Mouse (Mus musculus) MEL (cell line): ENCODE data around the gene Pold3. TPM values are rescaled to one million over a fixed set of nuclear protein-coding genes. Genes with fewer than 3 reads are reported as not detected.

Experiments
- DNase-seq: peaks from one replicate; pipeline ENCODE4 v3.0.0; 2011; ENCODE audit warnings: low read depth, low spot score
- H3K27ac ChIP-seq: 2 replicates; pipeline ENCODE4 v1.5.1; 2012; ENCODE audit warnings: low read depth, mild to moderate bottlenecking, control low read depth, low read length, moderate library complexity; ENCODE audit not compliant: control insufficient read depth
- H3K27me3 ChIP-seq, 2 experiments: fragments of 150-350 bp in 1 of 2; sonication (generic) in 1 of 2; 2 replicates each; pipeline ENCODE4 v1.6.1; 2012; ENCODE audit warnings: low read length in 2 of 2, mild to moderate bottlenecking in 2 of 2, improper control_type of control experiment in 1 of 2, moderate library complexity in 1 of 2; ENCODE audit not compliant: insufficient read depth in 2 of 2, control insufficient read depth in 1 of 2
- H3K36me3 ChIP-seq, 2 experiments: 2 replicates each; pipeline ENCODE4 v1.6.1; 2012 to 2014; ENCODE audit warnings: low read length in 2 of 2, improper control_type of control experiment in 1 of 2, inconsistent platforms in 1 of 2, mild to moderate bottlenecking in 1 of 2; ENCODE audit not compliant: insufficient read depth in 2 of 2, control insufficient read depth in 1 of 2
- H3K4me1 ChIP-seq, 2 experiments: fragments of 150-350 bp in 1 of 2; sonication (generic) in 1 of 2; 2 replicates each; pipeline ENCODE4 v1.6.1; 2012; ENCODE audit warnings: low read length in 2 of 2, improper control_type of control experiment in 1 of 2, mild to moderate bottlenecking in 1 of 2; ENCODE audit not compliant: insufficient read depth in 2 of 2, control insufficient read depth in 1 of 2
- H3K4me3 ChIP-seq, 2 experiments: fragments of 150-350 bp in 1 of 2; sonication (generic) in 1 of 2; 2 replicates each; pipeline ENCODE4 v1.5.1; 2012; ENCODE audit warnings: low read depth in 2 of 2, low read length in 2 of 2, mild to moderate bottlenecking in 2 of 2, moderate library complexity in 2 of 2, control low read depth in 1 of 2, improper control_type of control experiment in 1 of 2; ENCODE audit not compliant: control insufficient read depth in 1 of 2, insufficient read depth in 1 of 2
- H3K79me2 ChIP-seq: 2 replicates; pipeline ENCODE4 v1.6.1; 2012; ENCODE audit warnings: mild to moderate bottlenecking, low read length, moderate library complexity; ENCODE audit not compliant: control insufficient read depth, poor library complexity, insufficient read depth
- H3K9ac ChIP-seq: 2 replicates; pipeline ENCODE4 v1.6.1; 2012; ENCODE audit warnings: low read depth, mild to moderate bottlenecking, control low read depth, low read length, moderate library complexity; ENCODE audit not compliant: control insufficient read depth, poor library complexity, severe bottlenecking
- H3K9me3 ChIP-seq: fragments of 150-350 bp; sonication (generic); replicated peaks from 2 replicates; pipeline ENCODE4 v1.6.1; 2012; ENCODE audit warnings: mild to moderate bottlenecking, low read length, improper control_type of control experiment, moderate library complexity; ENCODE audit not compliant: insufficient read depth
- CHD2 ChIP-seq: IDR thresholded peaks from 2 replicates; pipeline ENCODE4 v1.6.1; 2011; ENCODE audit warnings: low read length, improper control_type of control experiment
- CTCF ChIP-seq, 3 experiments: IDR thresholded peaks in 2 of 3; conservative IDR thresholded peaks in 1 of 3; 2 replicates each; pipeline ENCODE4 v1.5.1; 2011 to 2012; ENCODE audit warnings: low read length in 3 of 3, low read depth in 2 of 3, mild to moderate bottlenecking in 2 of 3, improper control_type of control experiment in 1 of 3, inconsistent platforms in 1 of 3, mixed read lengths in 1 of 3, moderate library complexity in 1 of 3; ENCODE audit not compliant: control insufficient read depth in 1 of 3, insufficient read depth in 1 of 3, poor library complexity in 1 of 3, severe bottlenecking in 1 of 3
- E2F4 ChIP-seq: IDR thresholded peaks from 2 replicates; pipeline ENCODE4 v1.6.1; 2011; ENCODE audit warnings: low read depth, low read length, improper control_type of control experiment, borderline replicate concordance
- EP300 ChIP-seq, 2 experiments: IDR thresholded peaks; 2 replicates each; pipeline ENCODE4 v1.6.1; 2011; ENCODE audit warnings: improper control_type of control experiment in 2 of 2, low read length in 2 of 2, low read depth in 1 of 2, mild to moderate bottlenecking in 1 of 2
- ETS1 ChIP-seq: IDR thresholded peaks from 2 replicates; pipeline ENCODE4 v1.6.1; 2012; ENCODE audit warnings: low read depth, mild to moderate bottlenecking, inconsistent platforms, low read length, improper control_type of control experiment, moderate library complexity
- GABPA ChIP-seq: IDR thresholded peaks from 2 replicates; pipeline ENCODE4 v1.6.1; 2012; ENCODE audit warnings: low read depth, mild to moderate bottlenecking, inconsistent platforms, low read length, improper control_type of control experiment, moderate library complexity
- KAT2A ChIP-seq: conservative IDR thresholded peaks from 2 replicates; pipeline ENCODE4 v1.6.1; 2012; ENCODE audit warnings: low read depth, low read length, improper control_type of control experiment, inconsistent platforms
- MAX ChIP-seq: IDR thresholded peaks from 2 replicates; pipeline ENCODE4 v1.6.1; 2011; ENCODE audit warnings: low read length, improper control_type of control experiment
- MAZ ChIP-seq: IDR thresholded peaks from 2 replicates; pipeline ENCODE4 v1.6.1; 2012; ENCODE audit warnings: low read depth, mild to moderate bottlenecking, inconsistent platforms, low read length, improper control_type of control experiment
- MYB ChIP-seq: IDR thresholded peaks from 2 replicates; pipeline ENCODE4 v1.6.1; 2011; ENCODE audit warnings: mild to moderate bottlenecking, low read depth, low read length, improper control_type of control experiment
- MYC ChIP-seq: IDR thresholded peaks from 2 replicates; pipeline ENCODE4 v1.6.1; 2011; ENCODE audit warnings: low read depth, mild to moderate bottlenecking, low read length, improper control_type of control experiment, moderate library complexity
- NRF1 ChIP-seq: IDR thresholded peaks from 2 replicates; pipeline ENCODE4 v1.6.1; 2014; ENCODE audit warnings: low read depth, mild to moderate bottlenecking, inconsistent platforms, low read length, improper control_type of control experiment, moderate library complexity; ENCODE audit not compliant: poor library complexity, insufficient read depth, severe bottlenecking
- POLR2A ChIP-seq, 2 experiments: IDR thresholded peaks; 2 replicates each; pipeline ENCODE4 v1.6.1; 2011 to 2012; ENCODE audit warnings: low read length in 2 of 2, mild to moderate bottlenecking in 2 of 2, control low read depth in 1 of 2, improper control_type of control experiment in 1 of 2, low read depth in 1 of 2, moderate library complexity in 1 of 2; ENCODE audit not compliant: control insufficient read depth in 1 of 2, insufficient read depth in 1 of 2, poor library complexity in 1 of 2
- RAD21 ChIP-seq: IDR thresholded peaks from 2 replicates; pipeline ENCODE4 v1.6.1; 2011; ENCODE audit warnings: mild to moderate bottlenecking, low read depth, low read length, improper control_type of control experiment
- RCOR1 ChIP-seq: IDR thresholded peaks from 2 replicates; pipeline ENCODE4 v1.6.1; 2012; ENCODE audit warnings: low read depth, mild to moderate bottlenecking, inconsistent platforms, low read length, improper control_type of control experiment
- SIN3A ChIP-seq: IDR thresholded peaks from 2 replicates; pipeline ENCODE4 v1.6.1; 2012; ENCODE audit warnings: low read length, improper control_type of control experiment, inconsistent platforms
- TAL1 ChIP-seq: IDR thresholded peaks from 2 replicates; pipeline ENCODE4 v1.6.1; 2012; ENCODE audit warnings: mild to moderate bottlenecking, inconsistent platforms, low read length, moderate library complexity, mixed read lengths
- TBP ChIP-seq: IDR thresholded peaks from 2 replicates; pipeline ENCODE4 v1.8.0; 2011; ENCODE audit warnings: low read depth, low read length, improper control_type of control experiment
- TCF12 ChIP-seq: IDR thresholded peaks from 2 replicates; pipeline ENCODE4 v1.6.1; 2014; ENCODE audit warnings: low read depth, mild to moderate bottlenecking, inconsistent platforms, low read length, improper control_type of control experiment, moderate library complexity
- UBTF ChIP-seq: IDR thresholded peaks from 2 replicates; pipeline ENCODE4 v1.6.1; 2012; ENCODE audit warnings: low read depth, mild to moderate bottlenecking, inconsistent platforms, low read length, improper control_type of control experiment, moderate library complexity, borderline replicate concordance; ENCODE audit not compliant: insufficient read depth
- USF2 ChIP-seq, 2 experiments: IDR thresholded peaks; 2 replicates each; pipeline ENCODE4 v1.6.1; 2011 to 2012; ENCODE audit warnings: improper control_type of control experiment in 2 of 2, low read length in 2 of 2, borderline replicate concordance in 1 of 2, inconsistent platforms in 1 of 2, low read depth in 1 of 2, mild to moderate bottlenecking in 1 of 2; ENCODE audit not compliant: insufficient read depth in 1 of 2
- ZKSCAN1 ChIP-seq: IDR thresholded peaks from 2 replicates; pipeline ENCODE4 v1.6.1; 2012; ENCODE audit warnings: low read depth, mild to moderate bottlenecking, inconsistent platforms, low read length, improper control_type of control experiment, moderate library complexity
- ZMIZ1 ChIP-seq: IDR thresholded peaks from 2 replicates; pipeline ENCODE4 v1.6.1; 2012; ENCODE audit warnings: low read depth, mild to moderate bottlenecking, inconsistent platforms, low read length, improper control_type of control experiment, moderate library complexity
- ZNF384 ChIP-seq: IDR thresholded peaks from 2 replicates; pipeline ENCODE4 v1.6.1; 2012; ENCODE audit warnings: low read depth, mild to moderate bottlenecking, inconsistent platforms, low read length, improper control_type of control experiment
- polyA plus RNA-seq, 2 experiments: library from polyadenylated mRNA; stranded (reverse) in 1 of 2; unstranded in 1 of 2; fragments of >175 nt in 1 of 2; fragments of >200 nt in 1 of 2; gene quantifications; 2 replicates each; pipeline versions ENCODE4 v1.2.1 to v1.2.4; 2012; ENCODE audit warnings: low replicate concordance in 2 of 2, low read depth in 1 of 2; ENCODE audit not compliant: insufficient read length in 2 of 2, insufficient read depth in 1 of 2, missing spikeins in 1 of 2
- total RNA-seq: library from RNA; depleted of rRNA; stranded (reverse); fragments of 300-350 nt; gene quantifications from 2 replicates; pipeline ENCODE4 v1.2.3, GENCODE M21; 2012

The Pold3 gene
- total and polyA plus RNA-seq, 3 experiments, result 67.6 to 98.1 TPM; not detected in 1

DNA sequence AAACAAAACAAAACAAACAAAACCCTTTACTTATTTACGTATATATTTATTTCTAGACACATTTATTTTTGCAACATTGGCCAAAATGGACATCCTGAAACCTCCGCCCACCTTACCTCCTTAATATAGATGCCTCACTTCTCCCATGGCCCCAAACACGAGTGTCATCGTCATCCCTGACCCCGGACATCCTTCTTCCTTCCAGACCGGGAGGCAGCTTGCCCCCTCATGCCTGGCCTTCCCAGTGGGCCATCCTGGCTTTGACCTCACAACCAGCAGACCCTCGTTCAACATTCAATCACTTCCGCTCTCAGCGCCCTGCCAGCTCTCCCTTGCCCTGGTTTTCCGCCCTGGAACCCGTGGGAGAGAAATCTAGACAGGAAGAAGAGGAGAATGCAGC, 29.3 kb upstream of the Pold3 start:
- DNase-seq, result no peak
- H3K4me1 ChIP-seq, result no peaks in the 10 kb centered on the region
- no peaks in the 10 kb centered on the region for H3K79me2 ChIP-seq
- no peak overlapping the region for H3K4me3 ChIP-seq
- no peak overlapping the region for H3K9ac ChIP-seq
- H3K9me3 ChIP-seq, result no peaks in the 10 kb centered on the region
- H3K27me3 ChIP-seq, result peaks cover 8 to 13% of the 10 kb centered on the region in 2 experiments
- no peaks in the 10 kb centered on the region for H3K36me3 ChIP-seq
- no peak overlapping the region for H3K27ac ChIP-seq
- TF ChIP-seq RAD21 (no peak), SIN3A (no peak), NRF1 (no peak), GABPA (no peak), ZKSCAN1 (no peak), CHD2 (no peak), MYC (no peak), ZNF384 (no peak), CTCF (IDR thresholded peaks at IDR 0.05 in 2 of 3, conservative IDR thresholded peaks at IDR 0.05 in 1 of 3; ENCODE audit: control insufficient read depth in 1 of 3, insufficient read depth in 1 of 3, low read depth in 2 of 3, low read length in 3 of 3, poor library complexity in 1 of 3, severe bottlenecking in 1 of 3) (no peak), POLR2A (IDR thresholded peaks at IDR 0.05; ENCODE audit: control insufficient read depth in 1 of 2, insufficient read depth in 1 of 2, low read depth in 1 of 2, low read length in 2 of 2, poor library complexity in 1 of 2) (no peak), MAZ (no peak), MYB (no peak), ETS1 (no peak), TAL1 (no peak), EP300 (IDR thresholded peaks at IDR 0.05; ENCODE audit: low read depth in 1 of 2, low read length in 2 of 2) (no peak), MAX (no peak), RCOR1 (no peak), TBP (no peak), USF2 (IDR thresholded peaks at IDR 0.05; ENCODE audit: borderline replicate concordance in 1 of 2, insufficient read depth in 1 of 2, low read depth in 1 of 2, low read length in 2 of 2) (no peak)

GRCm38 (mm10) chr7:100150086-100150485, 28.7 kb upstream of the Pold3 start:
- DNase-seq, result no peak
- peaks cover 9 to 13% of the 10 kb centered on the region in 2 experiments for H3K27me3 ChIP-seq
- H3K9me3 ChIP-seq, result no peaks in the 10 kb centered on the region
- H3K36me3 ChIP-seq, result no peaks in the 10 kb centered on the region
- no peak overlapping the region for H3K4me3 ChIP-seq
- H3K27ac ChIP-seq, result no peak overlapping the region
- no peak for TF ChIP-seq USF2 (IDR thresholded peaks at IDR 0.05; ENCODE audit: borderline replicate concordance in 1 of 2, insufficient read depth in 1 of 2, low read depth in 1 of 2, low read length in 2 of 2)
- TF ChIP-seq ZMIZ1, result no peak
- TF ChIP-seq ZNF384, result no peak
- no peak for TF ChIP-seq UBTF
- TF ChIP-seq E2F4, result no peak
- no peak for TF ChIP-seq EP300 (IDR thresholded peaks at IDR 0.05; ENCODE audit: low read depth in 1 of 2, low read length in 2 of 2)
- no peak for TF ChIP-seq TCF12
- no peak for TF ChIP-seq CTCF (IDR thresholded peaks at IDR 0.05 in 2 of 3, conservative IDR thresholded peaks at IDR 0.05 in 1 of 3; ENCODE audit: control insufficient read depth in 1 of 3, insufficient read depth in 1 of 3, low read depth in 2 of 3, low read length in 3 of 3, poor library complexity in 1 of 3, severe bottlenecking in 1 of 3)
- TF ChIP-seq KAT2A, result no peak
- TF ChIP-seq, all 39 proteins: peak for 0
- Histone ChIP-seq H3K4me1 (no peaks in the 10 kb centered on the region), H3K79me2 (no peaks in the 10 kb centered on the region), H3K9ac (no peak overlapping the region)
